Mouse (Mus musculus): Measurements from ENCODE around the gene Erbb4. TPM values are rescaled to one million over a fixed set of nuclear protein-coding genes. Genes with fewer than 3 reads are reported as not detected.
A peak's percentile ranks its signal among the peaks of the same experiment; 100 is the strongest.

Gene Erbb4
- polyA plus RNA-seq, 1 experiment from 2014 or later = 3.4 TPM

DNA sequence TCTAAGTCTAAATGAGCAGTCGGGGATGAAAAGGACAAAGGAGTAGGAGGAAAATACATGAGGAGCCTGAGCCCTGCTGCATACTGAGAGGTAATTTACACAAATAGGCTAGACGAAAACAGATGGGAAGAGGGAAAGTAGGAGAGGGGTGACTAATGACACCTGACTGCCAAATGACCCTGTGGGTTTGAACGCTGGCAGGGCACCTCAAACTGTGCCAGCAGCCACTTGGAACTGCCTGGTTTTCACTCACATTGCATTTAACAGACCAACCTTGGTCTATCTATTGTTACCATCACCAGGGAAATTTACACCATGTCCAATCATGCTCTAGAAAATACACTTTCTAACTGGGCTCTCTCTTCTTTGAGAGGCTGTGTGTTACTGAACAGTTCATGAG is 929.3 kb downstream of the Erbb4 start:
- WGBS = 32% methylated on average over 3 of the region's 3 CpGs
- Histone ChIP-seq H3K27ac (replicated peaks) (no peak overlapping the region), H3K27me3 (ENCODE audit: low read depth, poor library complexity, severe bottlenecking) (no peaks in the 10 kb centered on the region), H3K4me1 (peaks cover 10% of the 10 kb centered on the region), H3K36me3 (no peaks in the 10 kb centered on the region), H3K9me3 (replicated peaks) (no peaks in the 10 kb centered on the region), H3K4me3 (no peak overlapping the region)
- DNase-seq (ENCODE audit: low spot score) = no peak

DNA sequence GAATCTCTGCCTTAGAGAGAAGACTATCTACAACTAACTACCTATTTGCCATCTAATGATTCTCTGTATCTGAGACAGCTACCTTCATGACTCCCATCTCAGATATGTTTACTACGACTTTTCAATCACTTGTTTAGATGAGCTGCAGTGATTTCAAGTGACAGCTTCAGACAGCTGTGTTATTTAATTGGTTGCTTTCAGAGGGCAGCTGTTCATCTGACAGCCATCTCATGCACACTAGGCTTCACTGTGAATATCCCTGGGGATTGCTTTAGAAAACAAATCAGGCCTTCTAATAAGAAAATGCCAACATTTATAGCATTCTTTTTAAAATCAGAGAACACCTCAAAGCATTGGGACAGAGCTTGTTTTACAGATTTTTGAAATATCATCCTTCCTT is 952.6 kb downstream of the Erbb4 start:
- Histone ChIP-seq H3K27ac (replicated peaks) (no peak overlapping the region), H3K9me3 (replicated peaks) (no peaks in the 10 kb centered on the region), H3K36me3 (no peaks in the 10 kb centered on the region), H3K4me1 (no peaks in the 10 kb centered on the region), H3K4me3 (no peak overlapping the region), H3K27me3 (ENCODE audit: low read depth, poor library complexity, severe bottlenecking) (no peaks in the 10 kb centered on the region)
- DNase-seq (ENCODE audit: low spot score) = no peak
- WGBS = 82% methylated on average over 1 of the region's 1 CpGs

DNA sequence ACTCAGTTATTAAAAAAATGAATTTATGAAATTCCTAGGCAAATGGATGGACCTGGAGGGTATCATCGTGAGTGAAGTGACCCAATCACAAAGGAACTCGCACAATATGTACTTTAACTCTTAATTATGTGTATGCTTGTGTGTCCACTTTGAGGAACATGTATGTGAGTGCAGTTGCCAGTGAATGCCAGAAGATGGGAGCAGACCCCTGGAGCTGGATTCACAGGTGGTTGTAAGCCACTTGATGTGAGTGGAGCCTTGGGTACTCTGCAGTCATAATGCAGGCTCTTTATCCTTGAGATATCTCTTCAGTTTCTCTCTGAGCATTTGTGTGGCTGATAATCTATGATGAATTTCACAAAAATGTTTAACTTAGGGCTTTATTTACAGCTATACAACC is 957.3 kb downstream of the Erbb4 start:
- DNase-seq (ENCODE audit: low spot score) = no peak
- H3K27ac ChIP-seq (replicated peaks) = no peak overlapping the region
- H3K27me3 ChIP-seq (ENCODE audit: low read depth, poor library complexity, severe bottlenecking) = no peaks in the 10 kb centered on the region
- H3K9me3 ChIP-seq (replicated peaks) = no peaks in the 10 kb centered on the region
- no peaks in the 10 kb centered on the region for H3K36me3 ChIP-seq
- no peak overlapping the region for H3K4me3 ChIP-seq
- 90% methylated on average over 2 of the region's 2 CpGs for WGBS
- H3K4me1 ChIP-seq = no peaks in the 10 kb centered on the region

DNA sequence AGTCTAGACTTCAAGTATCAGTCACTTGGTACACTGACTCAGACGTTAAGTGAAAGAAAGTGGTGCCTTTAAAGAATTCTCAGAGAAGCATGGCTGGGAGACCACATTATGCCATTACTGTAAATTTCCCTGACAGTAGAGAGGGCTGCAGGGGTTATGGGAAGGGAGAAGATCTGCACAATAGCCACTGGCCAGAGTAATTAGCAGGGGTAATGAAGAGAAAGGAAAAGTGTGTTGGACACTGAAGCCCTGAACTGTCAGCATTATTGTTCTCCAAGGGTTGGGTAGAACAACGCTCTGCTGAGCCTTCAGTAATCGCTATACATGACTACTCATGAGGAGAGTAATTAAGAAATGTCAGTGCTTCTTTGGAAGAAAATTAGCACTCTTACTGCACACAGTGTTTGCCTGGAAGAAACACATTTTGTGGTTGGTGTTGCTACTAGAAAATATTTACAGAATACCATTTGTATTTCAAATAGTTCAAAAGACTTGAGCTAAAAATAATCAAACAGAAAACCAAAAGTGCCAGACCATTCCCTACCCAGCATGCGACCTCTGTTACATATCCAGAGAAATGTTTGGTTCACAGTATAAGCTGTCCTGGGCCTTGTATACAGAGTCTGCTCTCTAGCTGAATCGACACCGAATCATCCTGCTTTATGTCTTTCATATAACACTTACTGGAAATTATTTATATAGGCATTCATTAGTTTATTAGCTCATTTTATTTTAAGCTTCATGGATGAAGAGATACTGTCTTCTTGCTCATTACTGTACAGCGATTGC is 965.1 kb downstream of the Erbb4 start:
- DNase-seq (ENCODE audit: low spot score) = no peak
- H3K9me3 ChIP-seq (replicated peaks) = no peaks in the 10 kb centered on the region
- H3K4me1 ChIP-seq = no peaks in the 10 kb centered on the region
- H3K36me3 ChIP-seq = no peaks in the 10 kb centered on the region
- H3K27me3 ChIP-seq (ENCODE audit: low read depth, poor library complexity, severe bottlenecking) = no peaks in the 10 kb centered on the region
- H3K27ac ChIP-seq (replicated peaks) = no peak overlapping the region
- WGBS = 75% methylated on average over 7 of the region's 7 CpGs
- H3K4me3 ChIP-seq = no peak overlapping the region

DNA sequence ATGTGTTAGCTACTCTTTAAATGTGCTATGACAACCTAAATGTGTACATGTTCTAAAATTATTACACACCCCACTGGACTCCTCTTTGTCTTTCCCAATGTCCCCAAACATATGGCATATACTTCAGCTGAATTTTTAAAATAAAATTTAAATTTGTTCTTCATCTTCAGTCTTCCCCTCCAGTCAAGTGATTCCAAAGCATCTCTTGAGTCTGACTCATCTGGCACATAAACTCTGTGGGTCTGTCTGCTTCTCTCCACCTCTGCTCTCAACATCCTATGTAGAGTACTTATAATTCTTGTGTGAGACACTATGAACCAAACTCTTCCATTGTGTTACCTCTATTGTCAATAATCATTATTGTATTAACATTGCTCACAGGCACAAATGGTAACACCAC is 972.9 kb downstream of the Erbb4 start:
- no peaks in the 10 kb centered on the region for H3K9me3 ChIP-seq (replicated peaks)
- H3K4me1 ChIP-seq = no peaks in the 10 kb centered on the region; the same call in 1 of the 2 replicates
- no peaks in the 10 kb centered on the region for H3K36me3 ChIP-seq
- H3K4me3 ChIP-seq = no peak overlapping the region
- no peak for DNase-seq (ENCODE audit: low spot score)
- H3K27ac ChIP-seq (replicated peaks) = no peak overlapping the region
- no peaks in the 10 kb centered on the region for H3K27me3 ChIP-seq (ENCODE audit: low read depth, poor library complexity, severe bottlenecking)

DNA sequence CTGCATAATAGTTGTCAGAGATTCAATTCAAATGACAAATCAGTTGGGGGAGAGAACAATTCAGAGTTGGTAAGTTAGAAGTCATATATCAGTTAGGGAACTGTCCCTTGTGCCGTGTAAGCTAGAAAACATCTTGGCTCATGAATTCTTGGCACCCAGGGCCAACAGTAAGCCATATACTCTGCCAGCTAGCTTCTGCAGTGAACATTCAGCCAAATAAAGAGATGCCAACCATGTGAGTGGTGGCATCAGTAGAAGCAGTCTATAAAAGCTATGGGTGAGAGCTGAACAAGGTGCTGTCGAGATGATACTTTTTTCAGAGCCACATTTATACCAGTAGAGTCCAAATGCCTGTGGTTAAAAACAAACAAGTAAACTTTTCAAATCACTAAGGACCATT is 973.4 kb downstream of the Erbb4 start:
- H3K4me3 ChIP-seq = no peak overlapping the region
- no peaks in the 10 kb centered on the region for H3K36me3 ChIP-seq
- H3K9me3 ChIP-seq (replicated peaks) = no peaks in the 10 kb centered on the region
- no peaks in the 10 kb centered on the region; the same call in 1 of the 2 replicates for H3K4me1 ChIP-seq
- no peaks in the 10 kb centered on the region for H3K27me3 ChIP-seq (ENCODE audit: low read depth, poor library complexity, severe bottlenecking)
- WGBS = 90% methylated on average over 2 of the region's 2 CpGs
- DNase-seq (ENCODE audit: low spot score) = no peak
- H3K27ac ChIP-seq (replicated peaks) = no peak overlapping the region

DNA sequence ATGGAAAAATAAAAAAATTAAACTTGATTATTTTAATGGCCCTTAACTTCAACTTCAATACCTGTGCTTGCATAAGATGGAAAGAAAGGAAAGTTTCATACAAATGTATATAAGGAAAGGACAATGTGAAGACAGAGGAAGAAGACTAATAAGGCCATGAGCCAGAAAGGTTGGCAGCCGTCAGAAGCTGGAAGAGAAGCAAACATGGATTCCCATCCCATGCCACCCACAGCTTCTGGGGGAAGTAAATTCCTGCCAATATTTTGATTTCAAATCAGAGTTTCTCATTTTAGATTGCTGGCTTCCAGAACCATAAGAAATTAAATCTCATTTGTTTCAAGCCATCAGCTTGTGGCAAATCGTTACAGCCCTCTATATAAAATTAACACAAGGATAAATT is 984.3 kb downstream of the Erbb4 start:
- peaks cover 6% of the 10 kb centered on the region for H3K4me1 ChIP-seq
- H3K27me3 ChIP-seq (ENCODE audit: low read depth, poor library complexity, severe bottlenecking) = no peaks in the 10 kb centered on the region
- no peak overlapping the region for H3K4me3 ChIP-seq
- H3K9me3 ChIP-seq (replicated peaks) = no peaks in the 10 kb centered on the region
- H3K27ac ChIP-seq (replicated peaks) = no peak overlapping the region
- no peak for DNase-seq (ENCODE audit: low spot score)
- H3K36me3 ChIP-seq = no peaks in the 10 kb centered on the region
- WGBS = 85% methylated on average over 2 of the region's 2 CpGs

DNA sequence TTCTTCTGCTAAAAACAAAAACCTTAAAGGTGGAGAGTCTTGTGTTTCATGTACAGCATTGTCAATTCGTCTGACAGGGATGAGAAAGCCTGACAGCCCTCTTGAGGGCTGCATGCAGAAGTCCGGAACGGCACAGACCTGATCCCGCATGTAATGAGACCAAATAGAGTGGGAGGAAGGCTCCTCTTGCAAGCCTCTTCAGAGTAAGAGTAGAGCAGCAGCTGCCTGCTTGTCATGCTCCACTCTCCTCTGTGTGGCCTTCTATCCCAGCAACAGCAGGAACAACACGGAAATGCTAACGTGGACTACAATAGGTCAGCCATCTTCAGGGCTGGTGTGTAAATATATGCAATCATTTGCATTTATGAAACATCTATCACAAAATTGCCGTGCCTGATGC is 987.5 kb downstream of the Erbb4 start:
- peaks cover 6% of the 10 kb centered on the region for H3K4me1 ChIP-seq
- H3K27me3 ChIP-seq (ENCODE audit: low read depth, poor library complexity, severe bottlenecking) = no peaks in the 10 kb centered on the region
- H3K9me3 ChIP-seq (replicated peaks) = no peaks in the 10 kb centered on the region
- DNase-seq (ENCODE audit: low spot score) = peak; percentile 12
- H3K4me3 ChIP-seq = no peak overlapping the region
- no peaks in the 10 kb centered on the region for H3K36me3 ChIP-seq
- H3K27ac ChIP-seq (replicated peaks) = no peak overlapping the region
- 76% methylated on average over 7 of the region's 7 CpGs for WGBS

DNA sequence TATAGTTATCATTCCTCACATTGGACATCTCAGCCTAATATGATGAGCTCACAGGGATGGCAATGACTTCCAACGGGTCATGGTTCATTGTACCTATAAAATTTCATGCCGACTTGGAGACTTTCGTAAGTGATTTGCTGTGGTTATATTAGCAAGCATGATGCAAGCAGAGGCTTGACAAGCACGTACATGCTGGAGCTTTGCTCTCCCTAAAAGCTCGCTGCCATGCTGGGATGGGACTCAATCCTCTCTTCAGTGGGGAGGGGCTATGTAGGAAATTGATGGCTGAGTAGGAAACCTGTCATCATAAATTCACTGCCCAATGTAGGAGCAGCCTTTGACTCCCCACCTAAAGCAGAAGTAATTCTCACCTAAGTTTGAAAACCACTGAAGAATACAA is 992.1 kb downstream of the Erbb4 start:
- WGBS = 85% methylated on average over 5 of the region's 5 CpGs

DNA sequence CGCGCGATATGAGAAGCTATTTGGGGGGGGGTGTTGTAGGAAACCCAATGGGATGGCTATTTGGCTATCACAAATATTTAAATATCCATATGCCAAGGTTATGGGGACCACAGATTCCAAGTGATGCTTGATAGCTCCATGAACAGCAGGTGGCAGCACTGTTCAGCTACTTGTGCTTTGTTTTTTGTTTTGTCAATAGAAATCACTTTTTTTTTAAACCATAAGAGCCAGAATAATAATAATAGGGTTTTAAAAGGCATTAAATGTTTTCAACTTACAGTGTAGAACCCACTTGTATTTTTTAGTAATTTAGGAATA is 1001.4 kb downstream of the Erbb4 start:
- Histone ChIP-seq H3K9me3 (replicated peaks) (no peaks in the 10 kb centered on the region), H3K27me3 (ENCODE audit: low read depth, poor library complexity, severe bottlenecking) (no peaks in the 10 kb centered on the region), H3K4me1 (no peaks in the 10 kb centered on the region), H3K27ac (replicated peaks) (no peak overlapping the region), H3K36me3 (no peaks in the 10 kb centered on the region), H3K4me3 (no peak overlapping the region)
- WGBS = 73% methylated on average over 3 of the region's 3 CpGs
- DNase-seq (ENCODE audit: low spot score) = no peak

More for the DNA sequence above, 992.1 kb downstream of the Erbb4 start:
- Histone ChIP-seq H3K36me3 (no peaks in the 10 kb centered on the region), H3K9me3 (replicated peaks) (no peaks in the 10 kb centered on the region), H3K4me1 (peaks cover 3% of the 10 kb centered on the region), H3K4me3 (no peak overlapping the region), H3K27ac (replicated peaks) (no peak overlapping the region), H3K27me3 (ENCODE audit: low read depth, poor library complexity, severe bottlenecking) (no peaks in the 10 kb centered on the region)
- DNase-seq (ENCODE audit: low spot score) = no peak

DNA sequence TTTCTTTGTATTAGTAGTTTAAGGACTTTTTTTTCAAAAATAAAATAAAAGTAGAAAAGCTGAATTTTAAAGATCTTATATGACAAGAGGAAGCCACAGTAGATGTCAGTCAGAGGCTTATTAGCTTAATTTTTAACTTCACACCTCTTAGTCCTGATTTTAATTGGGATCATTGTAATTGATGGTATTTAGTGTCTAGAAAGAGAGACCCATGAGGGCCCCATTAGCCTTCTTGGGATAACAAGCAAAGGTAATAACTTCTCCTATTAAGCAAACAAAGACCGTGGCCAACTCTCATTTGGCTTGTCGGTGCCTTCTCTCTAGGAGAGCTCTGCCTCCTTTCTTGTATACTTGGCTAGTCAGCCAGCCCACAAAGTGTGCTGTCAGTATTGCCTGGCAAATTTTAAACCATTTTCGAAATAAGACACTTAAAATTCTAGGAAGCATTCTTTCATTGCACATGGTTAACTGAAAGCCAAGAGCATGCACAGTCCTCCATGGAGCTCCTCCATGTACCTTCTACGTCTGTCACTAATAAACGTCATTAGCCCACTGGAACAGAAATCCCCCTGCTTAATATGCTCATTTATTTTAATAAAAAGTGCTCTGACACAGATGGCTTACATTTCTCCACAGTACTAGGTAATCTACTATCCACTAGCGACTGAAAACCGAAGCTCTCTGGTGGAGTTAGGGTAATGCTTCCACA is 1001.9 kb downstream of the Erbb4 start:
- no peaks in the 10 kb centered on the region for H3K27me3 ChIP-seq (ENCODE audit: low read depth, poor library complexity, severe bottlenecking)
- H3K4me3 ChIP-seq = no peak overlapping the region
- H3K36me3 ChIP-seq = no peaks in the 10 kb centered on the region
- DNase-seq (ENCODE audit: low spot score) = no peak
- no peaks in the 10 kb centered on the region for H3K4me1 ChIP-seq
- no peaks in the 10 kb centered on the region for H3K9me3 ChIP-seq (replicated peaks)
- H3K27ac ChIP-seq (replicated peaks) = no peak overlapping the region
- 80% methylated on average over 7 of the region's 7 CpGs for WGBS

DNA sequence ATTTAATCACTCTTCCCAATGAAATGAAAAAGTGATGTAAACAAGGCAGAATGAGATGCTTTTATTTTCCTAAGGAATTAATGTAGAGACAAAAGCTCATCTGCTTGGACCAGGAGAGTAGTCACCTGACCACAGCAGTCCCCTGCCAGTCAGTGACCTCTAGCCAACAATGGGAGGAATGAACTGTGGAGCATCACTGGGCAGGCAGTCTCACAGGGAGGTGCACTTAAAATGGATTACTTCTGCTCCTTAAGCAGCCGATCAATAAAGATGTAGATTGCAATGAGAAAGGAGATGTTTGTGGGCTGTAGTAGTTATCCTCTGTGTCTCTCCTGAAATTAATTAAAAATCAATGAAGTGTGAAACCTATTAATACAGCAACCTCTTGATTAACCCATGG is 1018.2 kb downstream of the Erbb4 start:
- no peak for DNase-seq (ENCODE audit: low spot score)
- 37% methylated on average over 1 of the region's 1 CpGs for WGBS
- Histone ChIP-seq H3K27ac (replicated peaks) (no peak overlapping the region), H3K9me3 (replicated peaks) (no peaks in the 10 kb centered on the region), H3K36me3 (no peaks in the 10 kb centered on the region), H3K4me1 (peaks cover 4% of the 10 kb centered on the region; the same call in 1 of the 2 replicates), H3K4me3 (no peak overlapping the region), H3K27me3 (ENCODE audit: low read depth, poor library complexity, severe bottlenecking) (no peaks in the 10 kb centered on the region)

DNA sequence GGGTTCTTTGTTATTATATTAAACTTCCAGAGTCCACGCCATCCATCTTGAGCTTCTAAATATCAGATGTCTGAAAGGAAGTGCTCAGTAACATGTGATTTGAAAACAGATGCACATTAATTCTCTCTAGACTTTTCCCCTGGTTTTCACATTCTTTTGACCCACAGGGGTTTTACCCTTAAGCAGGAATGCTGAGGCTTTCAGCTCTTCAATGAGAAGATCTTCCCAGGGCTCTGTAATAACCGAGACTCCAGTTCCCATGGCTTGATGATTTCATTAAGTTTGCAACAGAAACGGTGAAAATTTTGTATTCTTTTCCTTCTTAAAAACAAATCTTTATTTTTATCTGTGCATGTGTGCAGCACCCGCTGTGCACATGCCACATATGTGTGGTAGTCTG is 1051.4 kb downstream of the Erbb4 start:
- DNase-seq (ENCODE audit: low spot score) = no peak
- Histone ChIP-seq H3K27ac (replicated peaks) (no peak overlapping the region), H3K4me1 (peaks cover 3% of the 10 kb centered on the region; the same call in 1 of the 2 replicates), H3K9me3 (replicated peaks) (no peaks in the 10 kb centered on the region), H3K36me3 (no peaks in the 10 kb centered on the region), H3K27me3 (ENCODE audit: low read depth, poor library complexity, severe bottlenecking) (peaks cover 4% of the 10 kb centered on the region; the same call in 1 of the 2 replicates), H3K4me3 (no peak overlapping the region)
- WGBS = 74% methylated on average over 4 of the region's 4 CpGs
